ENCODE assay signal across 17 mouse cellular contexts in genomic region chr16:13036596-13036995, GRCm38 (mm10).
"Had no signal": no experiment of that assay in that cellular context is flagged by ENCODE, and none has a peak within 500 bp of the region (broad histone marks: within the 10 kb centered on the region; RNA-seq: fewer than 3 reads in every experiment).

No protein-coding gene starts in this region.

- H3K4me2 ChIP-seq: lung, embryonic 15.5 days; midbrain, embryonic 11.5 days; midbrain, embryonic 13.5 days; midbrain, embryonic 15.5 days; neural tube, embryonic 12.5 days; stomach, embryonic 15.5 days had no signal

- H3K27me3 ChIP-seq: lung, embryonic 15.5 days; midbrain, embryonic 13.5 days; midbrain, embryonic 15.5 days; neural tube, embryonic 12.5 days; stomach, embryonic 15.5 days had no signal

- H3K9me3 ChIP-seq: lung, embryonic 15.5 days; megakaryocyte, embryonic 14.5 days; midbrain, embryonic 13.5 days; midbrain, embryonic 15.5 days; neural tube, embryonic 12.5 days; stomach, embryonic 15.5 days had no signal

- H3K4me1 ChIP-seq: megakaryocyte, embryonic 14.5 days; midbrain, embryonic 13.5 days; midbrain, embryonic 15.5 days; neural tube, embryonic 12.5 days; stomach, embryonic 15.5 days had no signal

- H3K36me3 ChIP-seq: lung, embryonic 15.5 days; midbrain, embryonic 13.5 days; midbrain, embryonic 15.5 days; neural tube, embryonic 12.5 days; stomach, embryonic 15.5 days had no signal

- H3K4me3 ChIP-seq: lung, embryonic 15.5 days; megakaryocyte, embryonic 14.5 days; midbrain, embryonic 13.5 days; midbrain, embryonic 15.5 days; neural tube, embryonic 12.5 days; stomach, embryonic 15.5 days had no signal

- H3K9ac ChIP-seq: lung, embryonic 15.5 days; midbrain, embryonic 13.5 days; midbrain, embryonic 15.5 days; neural tube, embryonic 12.5 days; stomach, embryonic 15.5 days had no signal

- ATAC-seq: lung, postnatal 0 days; midbrain, embryonic 13.5 days; midbrain, embryonic 15.5 days had no signal

- H3K27ac ChIP-seq: lung, embryonic 15.5 days; macrophage; midbrain, embryonic 13.5 days; midbrain, embryonic 15.5 days; neural tube, embryonic 12.5 days; stomach, embryonic 15.5 days; stomach, postnatal 0 days had no signal

- DNase-seq: lung, adult 2 months; lung, postnatal 14 days; lung, postnatal 36 days; right cerebral cortex, postnatal 14 days; thymus, adult 2 months; thymus, postnatal 25 days; thymus, postnatal 4 days had no signal
